Mouse (Mus musculus) lung, postnatal 0 days (tissue): ENCODE measurements at regions not wholly inside any gene's neighbourhood (a gene's known extent, or its start where the extent isn't known, plus 50 kb on each side); places are given as distances from the start of the nearest gene placed in this dataset.

Experiments used
- ATAC-seq: fragments of 200-750 bp; cut with Nextera tagmentation; 2 replicates; pipeline ENCODE4 v1.8.0; 2017; ENCODE audit warnings: moderate library complexity
- DNase-seq: peaks from one replicate; pipeline ENCODE4 v3.0.0-alpha.2; 2016; ENCODE audit warnings: low spot score
- H3K27ac ChIP-seq: fragments of 300-500 bp; sonication (generic); 2 replicates; pipeline ENCODE4 v1.5.1; 2014; ENCODE audit warnings: antibody characterized with exemption, mild to moderate bottlenecking, low read length, mixed read lengths
- H3K27me3 ChIP-seq: fragments of 300-500 bp; sonication (generic); replicated peaks from 2 replicates; pipeline ENCODE4 v1.6.1; 2014; ENCODE audit warnings: low read length, mixed read lengths; ENCODE audit not compliant: insufficient read depth
- H3K36me3 ChIP-seq: fragments of 300-500 bp; sonication (generic); 2 replicates; pipeline ENCODE4 v1.6.1; 2014; ENCODE audit warnings: low read length, mixed read lengths; ENCODE audit not compliant: insufficient read depth
- H3K4me1 ChIP-seq: fragments of 300-500 bp; sonication (generic); 2 replicates; pipeline ENCODE4 v1.6.1; 2014; ENCODE audit warnings: antibody characterized with exemption, low read depth, low read length, mixed read lengths; ENCODE audit not compliant: insufficient read depth
- H3K4me2 ChIP-seq: fragments of 300-500 bp; sonication (generic); replicated peaks from 2 replicates; pipeline ENCODE4 v1.6.1; 2014; ENCODE audit warnings: low read depth, mild to moderate bottlenecking, low read length, moderate library complexity, mixed read lengths
- H3K4me3 ChIP-seq: fragments of 300-500 bp; sonication (generic); 2 replicates; pipeline ENCODE4 v1.5.1; 2014; ENCODE audit warnings: low read depth, low read length
- H3K9ac ChIP-seq: fragments of 300-500 bp; sonication (generic); replicated peaks from 2 replicates; pipeline ENCODE4 v1.6.1; 2014; ENCODE audit warnings: low read depth, mild to moderate bottlenecking
- H3K9me3 ChIP-seq: fragments of 300-500 bp; sonication (generic); 2 replicates; pipeline ENCODE4 v1.6.1; 2016; ENCODE audit warnings: low read length, mixed read lengths
- CTCF ChIP-seq: IDR thresholded peaks from 2 replicates; pipeline ENCODE4 v1.5.1; 2016; ENCODE audit warnings: antibody characterized with exemption, mild to moderate bottlenecking
- EP300 ChIP-seq: IDR thresholded peaks from 2 replicates; pipeline ENCODE4 v1.6.1; 2016; ENCODE audit warnings: antibody characterized with exemption, mild to moderate bottlenecking, control low read depth
- WGBS: fragments of 180-500 bp; shearing (Covaris S2); extraction: QIAGEN DNeasy Blood & Tissue Kit; methylation state at CpG from one replicate; pipeline ENCODE4 v1.1.7; 2014; 5-methylcytosine and 5-hydroxymethylcytosine counted together

DNA sequence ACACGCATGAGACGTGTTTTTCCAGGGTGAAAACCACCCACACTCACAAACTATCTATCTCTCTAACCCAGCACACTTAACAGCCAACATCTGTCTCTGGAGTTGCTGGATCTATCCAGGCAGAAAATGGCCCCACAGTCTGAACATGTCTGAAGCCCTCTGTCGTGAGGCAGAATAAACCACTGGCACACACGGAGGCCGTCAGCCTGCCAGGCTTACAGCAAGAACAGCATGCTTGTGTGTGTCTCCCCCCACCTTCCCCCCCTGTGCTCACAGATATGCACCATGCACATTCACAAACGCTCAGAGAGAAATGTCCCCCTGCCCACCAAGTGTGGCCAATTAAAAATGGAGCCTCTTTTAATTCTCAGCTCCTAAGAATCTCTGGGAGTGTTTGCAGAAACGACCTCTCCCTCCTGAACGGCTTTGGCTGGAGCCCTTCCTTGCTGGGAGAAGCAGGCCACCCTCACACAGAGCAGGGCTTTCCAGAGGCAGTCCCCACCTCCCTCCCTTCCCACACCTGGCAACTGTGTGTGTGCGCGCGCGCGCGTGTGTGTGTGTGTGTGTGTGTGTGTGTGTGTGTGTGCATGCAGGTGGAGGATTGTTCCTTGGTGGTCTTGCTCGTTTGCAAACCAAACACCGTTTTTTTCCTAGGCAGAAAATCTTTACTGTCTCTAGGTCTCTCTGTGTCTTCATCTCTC lies 88.7 kb downstream of the Edn3 start:
- H3K9me3 ChIP-seq: no peaks in the 10 kb centered on the region
- no peak overlapping the region for H3K9ac ChIP-seq
- no peaks in the 10 kb centered on the region for H3K36me3 ChIP-seq
- H3K27ac ChIP-seq: no peak overlapping the region
- no peak overlapping the region for H3K4me3 ChIP-seq
- H3K4me2 ChIP-seq: no peak overlapping the region
- no peaks in the 10 kb centered on the region for H3K27me3 ChIP-seq
- H3K4me1 ChIP-seq: no peaks in the 10 kb centered on the region
- TF ChIP-seq EP300 (no peak), CTCF (no peak)
- DNase-seq (no peak), ATAC-seq (peak; percentile 47)
- WGBS: 43% methylated on average over 16 of the region's 16 CpGs

DNA sequence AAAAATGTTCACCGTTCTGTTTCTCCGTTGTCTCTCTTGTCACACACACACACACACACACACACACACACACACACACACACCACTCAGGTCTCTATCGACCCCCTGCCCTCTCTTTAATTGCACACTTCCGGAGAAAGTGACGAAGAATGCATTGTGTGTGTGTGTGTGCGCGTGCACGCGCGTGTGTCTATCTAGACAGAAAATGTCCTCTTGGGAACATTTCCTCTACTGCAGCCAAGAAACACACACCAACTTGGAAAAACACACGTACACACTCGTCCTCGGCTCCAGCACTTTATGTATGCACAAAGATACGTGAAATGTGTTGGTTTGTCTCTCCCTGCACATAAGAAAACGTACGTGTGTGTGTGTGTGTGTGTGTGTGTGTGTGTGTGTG lies 90.4 kb downstream of the Edn3 start:
- H3K9ac ChIP-seq: no peak overlapping the region
- DNase-seq (no peak), ATAC-seq (no peak)
- H3K4me3 ChIP-seq: no peak overlapping the region
- H3K4me1 ChIP-seq: no peaks in the 10 kb centered on the region
- 27% methylated on average over 14 of the region's 16 CpGs for WGBS
- no peaks in the 10 kb centered on the region for H3K9me3 ChIP-seq
- H3K27me3 ChIP-seq: no peaks in the 10 kb centered on the region
- TF ChIP-seq CTCF: no peak
- H3K4me2 ChIP-seq: no peak overlapping the region
- H3K36me3 ChIP-seq: no peaks in the 10 kb centered on the region
- peak overlapping the region; percentile 14; the same call in 1 of the 2 replicates for H3K27ac ChIP-seq

DNA sequence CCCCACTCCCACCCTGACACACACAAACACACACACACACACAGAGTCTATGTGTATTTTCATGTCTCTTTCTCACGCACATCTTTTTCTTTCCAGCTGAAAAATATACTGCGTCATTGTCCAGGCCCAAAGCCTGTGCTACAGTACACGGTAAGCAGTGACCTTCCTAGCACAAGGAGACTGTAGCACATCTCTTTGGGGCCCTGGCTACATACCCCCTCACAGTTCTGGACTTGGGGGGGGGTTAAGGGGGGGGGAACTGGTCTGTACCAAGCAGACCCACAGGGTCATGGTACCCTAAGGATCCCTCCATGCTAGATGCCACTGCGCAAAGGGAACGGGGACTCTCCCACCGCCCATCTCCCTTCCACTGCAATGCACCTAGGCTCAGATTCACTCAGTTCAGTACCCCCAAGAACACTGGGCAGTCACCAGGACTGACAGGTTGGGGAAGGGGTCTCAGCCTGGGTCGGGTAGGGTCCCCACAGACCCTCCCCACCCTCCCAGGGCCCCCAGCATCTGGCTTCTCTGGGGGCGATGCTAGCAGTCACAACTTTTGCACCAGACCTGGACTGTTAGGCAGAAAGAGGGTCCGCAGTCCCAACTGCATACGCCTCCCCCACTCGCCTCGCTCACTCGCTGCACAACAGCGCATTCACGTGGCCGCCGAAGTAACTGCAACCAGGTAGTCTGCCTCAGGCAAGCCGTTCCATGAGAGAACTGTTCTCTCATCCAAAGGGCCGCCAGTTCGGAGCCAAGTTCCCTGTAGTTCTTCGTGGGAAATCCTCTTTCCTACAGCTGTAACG lies 91.3 kb downstream of the Edn3 start:
- Histone ChIP-seq H3K36me3 (no peaks in the 10 kb centered on the region), H3K4me2 (no peak overlapping the region), H3K9ac (no peak overlapping the region), H3K27me3 (no peaks in the 10 kb centered on the region), H3K4me3 (no peak overlapping the region), H3K9me3 (no peaks in the 10 kb centered on the region), H3K4me1 (no peaks in the 10 kb centered on the region), H3K27ac (no peak overlapping the region)
- ATAC-seq (peak; percentile 72), DNase-seq (peak; percentile 65)
- TF ChIP-seq EP300 (no peak), CTCF (peak; percentile 98)
- WGBS: 13% methylated on average over 22 of the region's 22 CpGs

DNA sequence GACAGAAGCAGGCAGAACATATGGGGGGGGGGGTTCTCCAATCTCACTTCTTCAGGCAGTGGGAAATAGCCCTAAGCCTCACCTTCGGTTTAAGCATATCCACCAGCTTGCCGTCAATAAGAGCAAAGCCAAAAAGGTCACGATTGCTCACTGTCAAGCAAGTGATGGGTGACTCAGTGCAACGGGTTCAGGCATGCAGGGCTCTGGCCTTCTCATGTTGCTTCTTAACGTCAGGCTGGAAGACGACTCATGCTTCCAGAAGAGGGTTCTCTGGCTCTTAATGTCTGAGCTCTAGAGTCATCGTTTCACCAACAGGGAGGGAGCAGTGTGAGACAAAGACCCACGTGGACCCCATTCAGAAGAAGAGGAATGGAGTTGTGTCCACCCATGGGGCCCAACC lies 93.4 kb downstream of the Edn3 start:
- H3K36me3 ChIP-seq: no peaks in the 10 kb centered on the region
- WGBS: 68% methylated on average over 8 of the region's 8 CpGs
- no peak overlapping the region for H3K4me2 ChIP-seq
- no peak for DNase-seq
- H3K4me3 ChIP-seq: no peak overlapping the region
- H3K9ac ChIP-seq: no peak overlapping the region
- no peaks in the 10 kb centered on the region for H3K9me3 ChIP-seq
- TF ChIP-seq CTCF (no peak), EP300 (no peak)
- no peak overlapping the region for H3K27ac ChIP-seq
- no peaks in the 10 kb centered on the region for H3K4me1 ChIP-seq
- H3K27me3 ChIP-seq: no peaks in the 10 kb centered on the region
- ATAC-seq: no peak

DNA sequence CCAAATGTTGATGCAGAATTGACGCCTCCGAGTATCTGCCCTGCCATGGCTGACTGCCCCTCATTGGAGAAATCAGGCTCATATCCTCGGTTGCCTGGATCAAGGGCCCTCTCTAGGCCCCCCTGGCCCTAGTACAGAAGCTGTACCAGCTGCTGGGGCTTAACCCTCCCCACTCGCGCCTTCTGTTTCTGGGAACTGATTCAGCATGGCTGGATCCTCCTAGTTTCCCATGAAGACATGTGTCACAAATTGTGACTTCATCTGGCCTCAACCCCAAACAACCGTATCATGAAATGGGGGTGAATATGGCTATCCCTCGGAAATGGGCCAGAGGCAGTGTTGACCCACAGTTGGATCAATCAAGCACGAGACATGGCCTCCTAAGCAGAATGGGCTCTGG lies 95.1 kb downstream of the Edn3 start:
- H3K27ac ChIP-seq: no peak overlapping the region
- H3K4me2 ChIP-seq: no peak overlapping the region
- TF ChIP-seq CTCF (no peak), EP300 (no peak)
- H3K9me3 ChIP-seq: no peaks in the 10 kb centered on the region
- no peaks in the 10 kb centered on the region for H3K27me3 ChIP-seq
- H3K36me3 ChIP-seq: no peaks in the 10 kb centered on the region
- H3K4me3 ChIP-seq: no peak overlapping the region
- ATAC-seq (no peak), DNase-seq (no peak)
- H3K9ac ChIP-seq: no peak overlapping the region
- 0 out of 2 replicates have a peak, but pooled peaks cover 3% of the 10 kb centered on the region for H3K4me1 ChIP-seq
- WGBS: 68% methylated on average over 8 of the region's 8 CpGs

DNA sequence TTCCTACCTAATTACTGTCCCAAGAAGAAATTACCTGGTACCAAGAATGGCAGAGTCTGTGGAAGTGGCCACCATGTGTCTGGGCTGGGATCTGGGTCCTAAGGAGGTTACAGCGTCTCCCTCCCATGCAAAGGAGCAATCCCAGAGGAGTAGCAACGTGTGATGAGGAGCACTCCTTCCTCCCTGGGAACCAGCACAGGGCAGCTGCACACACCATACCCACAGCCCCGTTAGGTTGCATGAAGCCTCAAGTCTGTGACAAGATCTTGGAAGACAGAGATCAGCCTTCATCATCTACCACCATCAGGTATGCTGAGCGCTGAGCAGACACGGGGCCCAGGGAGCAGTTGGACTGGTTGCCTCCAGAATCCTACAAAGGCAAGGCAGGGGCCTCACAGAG lies 95.7 kb downstream of the Edn3 start:
- H3K36me3 ChIP-seq: no peaks in the 10 kb centered on the region
- no peak overlapping the region for H3K4me2 ChIP-seq
- H3K9ac ChIP-seq: no peak overlapping the region
- no peak overlapping the region for H3K4me3 ChIP-seq
- H3K4me1 ChIP-seq: 0 out of 2 replicates have a peak, but pooled peaks cover 3% of the 10 kb centered on the region
- no peak overlapping the region for H3K27ac ChIP-seq
- TF ChIP-seq EP300: no peak
- TF ChIP-seq CTCF: no peak
- no peaks in the 10 kb centered on the region for H3K9me3 ChIP-seq
- DNase-seq: no peak
- ATAC-seq: no peak
- 82% methylated on average over 5 of the region's 5 CpGs for WGBS
- H3K27me3 ChIP-seq: no peaks in the 10 kb centered on the region
